16 mouse cellular contexts compared by ENCODE assay signal in the genomic region with DNA sequence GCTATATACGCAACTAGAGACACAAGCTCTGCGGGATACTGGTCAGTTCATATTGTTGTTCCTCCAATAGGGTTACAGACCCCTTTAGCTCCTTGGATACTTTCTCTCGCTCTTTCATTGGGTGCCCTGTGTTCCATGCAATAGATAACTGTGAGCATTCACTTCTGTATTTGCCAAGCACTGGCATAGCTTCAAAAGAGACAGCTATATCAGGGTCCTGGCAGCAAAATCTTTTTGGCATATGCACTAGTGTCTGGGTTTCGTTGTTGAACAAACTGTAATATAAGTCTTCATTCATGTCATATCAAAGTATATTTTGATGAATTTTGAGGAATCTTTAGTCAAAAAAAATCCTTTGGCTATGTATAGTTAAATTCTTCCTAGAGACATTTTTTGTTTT.
"Had no signal": no experiment of that assay in that cellular context is flagged by ENCODE, and none has a peak within 500 bp of the region (broad histone marks: within the 10 kb centered on the region; RNA-seq: fewer than 3 reads in every experiment).

No protein-coding gene starts in this region.

- DNase-seq: lung, adult 18-20 months; lung, embryonic 14.5 days; lung, postnatal 10 days; lung, postnatal 4 days; midbrain, embryonic 14.5 days; right cerebral cortex, adult 18-20 months; right cerebral cortex, postnatal 25 days; right cerebral cortex, postnatal 4 days; spleen, adult 18-20 months; thymus, adult 18-20 months; thymus, postnatal 14 days; thymus, postnatal 36 days had no signal

- H3K9me3 ChIP-seq: midbrain, embryonic 10.5 days; midbrain, embryonic 12.5 days; neural tube, embryonic 12.5 days had no signal

- H3K9ac ChIP-seq: lung, embryonic 14.5 days; midbrain, embryonic 12.5 days; neural tube, embryonic 12.5 days had no signal

- H3K27me3 ChIP-seq: midbrain, embryonic 12.5 days; neural tube, embryonic 12.5 days had no signal

- H3K27ac ChIP-seq: midbrain, embryonic 10.5 days; midbrain, embryonic 12.5 days; neural tube, embryonic 12.5 days had no signal

- H3K4me1 ChIP-seq: midbrain, embryonic 10.5 days; midbrain, embryonic 12.5 days; neural tube, embryonic 12.5 days had no signal

- ATAC-seq: midbrain, embryonic 16.5 days had no signal

- H3K4me2 ChIP-seq: lung, embryonic 14.5 days; midbrain, embryonic 12.5 days; neural tube, embryonic 12.5 days had no signal

- H3K36me3 ChIP-seq: midbrain, embryonic 10.5 days; midbrain, embryonic 12.5 days; neural tube, embryonic 12.5 days had no signal

- H3K4me3 ChIP-seq: midbrain, embryonic 10.5 days; midbrain, embryonic 12.5 days; neural tube, embryonic 12.5 days had no signal
